ENCODE assay signal across 10 mouse cellular contexts in the genomic region with DNA sequence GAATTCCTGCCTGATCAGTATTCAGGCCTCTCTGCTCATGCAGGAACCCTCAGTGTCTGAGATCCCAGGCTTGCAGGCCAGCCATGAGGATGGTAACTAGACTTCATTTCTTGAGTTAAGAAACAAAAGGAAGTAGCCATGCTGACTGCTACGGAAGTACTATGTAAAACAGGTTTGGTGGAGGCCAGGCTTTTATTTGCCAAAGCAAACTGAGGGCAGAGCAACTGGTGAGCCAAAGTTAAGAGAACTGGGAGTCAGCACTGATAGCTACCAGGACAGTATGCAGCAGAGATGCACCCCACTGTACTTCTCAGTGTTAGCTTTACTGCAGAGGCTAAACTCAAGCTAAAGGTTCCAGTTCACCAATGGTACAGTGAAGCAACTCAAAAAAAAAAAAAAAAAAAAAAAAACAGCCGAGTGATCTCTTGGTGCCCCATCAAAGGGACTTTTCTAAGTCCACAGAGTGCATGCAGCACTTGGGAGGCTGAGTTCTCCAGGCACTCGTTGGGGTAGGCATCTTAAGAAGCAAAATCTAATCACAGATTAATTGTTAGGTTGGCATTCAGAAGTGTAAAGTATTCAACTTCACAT. TPM values are rescaled to one million over a fixed set of nuclear protein-coding genes. Genes with fewer than 3 reads are reported as not detected.
DNase-seq lines count a peak whose midpoint lies in the region; ATAC-seq lines count a peak whose summit lies in the region.
"Had no signal": no experiment of that assay in that cellular context is flagged by ENCODE, and none has a peak within 500 bp of the region (broad histone marks: within the 10 kb centered on the region; RNA-seq: fewer than 3 reads in every experiment).

No protein-coding gene starts in this region.

- H3K27me3 ChIP-seq in heart, embryonic 13.5 days (replicated peaks) = no peaks in the 10 kb centered on the region
- no peaks in the 10 kb centered on the region for H3K27me3 ChIP-seq in neural tube, embryonic 15.5 days (replicated peaks)
- H3K27me3 ChIP-seq in stomach, embryonic 16.5 days (ENCODE audit: control insufficient read depth, insufficient read depth, low read length) = no peaks in the 10 kb centered on the region
- H3K27me3 ChIP-seq: limb, embryonic 15.5 days; neural tube, embryonic 13.5 days had no signal

- H3K9me3 ChIP-seq in heart, embryonic 13.5 days = no peaks in the 10 kb centered on the region
- H3K9me3 ChIP-seq in neural tube, embryonic 15.5 days (replicated peaks) = no peaks in the 10 kb centered on the region
- no peaks in the 10 kb centered on the region for H3K9me3 ChIP-seq in stomach, embryonic 16.5 days (replicated peaks; ENCODE audit: control insufficient read depth, low read length)
- H3K9me3 ChIP-seq: limb, embryonic 15.5 days; neural tube, embryonic 13.5 days had no signal

- no peak for ATAC-seq in heart, embryonic 13.5 days (ENCODE audit: extremely low read depth, insufficient number of reproducible peaks, low FRiP score, low TSS enrichment)
- no peak for ATAC-seq in neural tube, embryonic 15.5 days (ENCODE audit: low FRiP score)
- ATAC-seq in stomach, embryonic 16.5 days (ENCODE audit: insufficient read depth, low FRiP score) = no peak

- H3K27ac ChIP-seq in heart, embryonic 13.5 days (replicated peaks) = 0 out of 2 replicates have a peak overlapping the region, but pooled peaks have one; percentile 26
- no peak overlapping the region for H3K27ac ChIP-seq in neural tube, embryonic 15.5 days (replicated peaks)
- H3K27ac ChIP-seq in stomach, embryonic 16.5 days (ENCODE audit: low read length) = peak overlapping the region; percentile 64
- H3K27ac ChIP-seq: limb, embryonic 15.5 days; neural tube, embryonic 13.5 days had no signal

- intact Hi-C loops in heart, postnatal 25 days (cut with DNase I) = no loop called here

- peaks cover 26% of the 10 kb centered on the region for H3K36me3 ChIP-seq in heart, embryonic 13.5 days
- peaks cover 16% of the 10 kb centered on the region for H3K36me3 ChIP-seq in neural tube, embryonic 15.5 days
- peaks cover 19% of the 10 kb centered on the region for H3K36me3 ChIP-seq in stomach, embryonic 16.5 days (ENCODE audit: control insufficient read depth, insufficient read depth, low read length)

- H3K4me1 ChIP-seq in heart, embryonic 13.5 days = peaks cover 82% of the 10 kb centered on the region
- H3K4me1 ChIP-seq in neural tube, embryonic 15.5 days = peaks cover 66% of the 10 kb centered on the region
- H3K4me1 ChIP-seq in stomach, embryonic 16.5 days (ENCODE audit: control insufficient read depth, insufficient read depth, low read length) = peaks cover 76% of the 10 kb centered on the region

- no peak overlapping the region for H3K4me2 ChIP-seq in heart, embryonic 13.5 days
- H3K4me2 ChIP-seq in neural tube, embryonic 15.5 days = peak overlapping the region; percentile 5; the same call in 1 of the 2 replicates
- H3K4me2 ChIP-seq in stomach, embryonic 16.5 days (ENCODE audit: low read depth, low read length) = peak overlapping the region; percentile 35
- H3K4me2 ChIP-seq: limb, embryonic 15.5 days; neural tube, embryonic 13.5 days had no signal

- H3K4me3 ChIP-seq in heart, embryonic 13.5 days = no peak overlapping the region
- H3K4me3 ChIP-seq in neural tube, embryonic 15.5 days (replicated peaks) = no peak overlapping the region
- H3K4me3 ChIP-seq in stomach, embryonic 16.5 days (replicated peaks; ENCODE audit: low read length) = no peak overlapping the region
- H3K4me3 ChIP-seq: limb, embryonic 15.5 days; neural tube, embryonic 13.5 days had no signal

- no peak for DNase-seq in heart, postnatal 25 days (ENCODE audit: low spot score)
- DNase-seq in neural tube, embryonic 10.5 days (ENCODE audit: extremely low spot score, low spot score) = no peak
- DNase-seq in induced T-regulatory cell, adult 2 months (ENCODE audit: low read depth) = peak; percentile 53
- DNase-seq in adrenal gland, adult 18-20 months (ENCODE audit: low spot score in 2 of 2) = no peak
- DNase-seq in frontal cortex, postnatal 14 days (ENCODE audit: low spot score in 2 of 2) = no peak

- 0 out of 2 replicates have a peak overlapping the region, but pooled peaks have one; percentile 5 for H3K9ac ChIP-seq in heart, embryonic 13.5 days
- no peak overlapping the region for H3K9ac ChIP-seq in neural tube, embryonic 15.5 days (replicated peaks)
- peak overlapping the region; percentile 42; the same call in 1 of the 2 replicates for H3K9ac ChIP-seq in stomach, embryonic 16.5 days (ENCODE audit: low read length)
- H3K9ac ChIP-seq: limb, embryonic 15.5 days had no signal

- WGBS in heart, embryonic 13.5 days = 32% methylated on average over 3 of the region's 3 CpGs
- 28% methylated on average over 3 of the region's 3 CpGs for WGBS in neural tube, embryonic 15.5 days
- 15% methylated on average over 3 of the region's 3 CpGs for WGBS in stomach, embryonic 16.5 days

RNA-seq across cellular contexts. Expression of a gene that starts 8.6 kb away (rescaled TPM):
- polyA plus RNA-seq in heart, embryonic 13.5 days (2015; fragmentation: Nextera tagmentation; extraction: Ambion mirVana) = 13.3 and 15.5 TPM in 2 replicates
- 100 to 1,000 TPM in 1 of 2 experiments, 10 to 100 TPM in 1; 93.6 to 111 TPM for total RNA-seq in heart, postnatal 25 days (2021)
- 63.0 and 65.5 TPM in 2 replicates for polyA plus RNA-seq in neural tube, embryonic 15.5 days (2015; fragmentation: Nextera tagmentation; extraction: Ambion mirVana)
- 53.0 and 59.5 TPM in 2 replicates for polyA plus RNA-seq in stomach, embryonic 16.5 days (2015; fragmentation: Nextera tagmentation; extraction: Ambion mirVana)
- total RNA-seq in adrenal gland, adult 18-20 months (2021) = 10 to 100 TPM; 58.8 to 93.1 TPM
